Mouse (Mus musculus): ENCODE measurements at regions not wholly inside any gene's neighbourhood (a gene's known extent, or its start where the extent isn't known, plus 50 kb on each side); places are given as distances from the start of the nearest gene placed in this dataset.
"Not testable (repeated sequence)": the region's sequence is repeated elsewhere in the genome, so short reads cannot be mapped to it uniquely, and the experiment has no call there.

GRCm38 (mm10) chrX:103555041-103555986, 75.1 kb upstream of the Zcchc13 start:
- TF ChIP-seq POLR2A (IDR thresholded peaks at IDR 0.05; ENCODE audit: control insufficient read depth, low read depth, low read length); CTCF (IDR thresholded peaks at IDR 0.05; ENCODE audit: control insufficient read depth, insufficient read depth, insufficient replicate concordance, low read depth, low read length): not testable (repeated sequence)

All from testis, adult 2 months (tissue).